Mouse (Mus musculus) testis, adult 2 months (tissue): Measurements from ENCODE around the gene Tmem79. TPM values are rescaled to one million over a fixed set of nuclear protein-coding genes. Genes with fewer than 3 reads are reported as not detected.
"Not testable (repeated sequence)": the region's sequence is repeated elsewhere in the genome, so short reads cannot be mapped to it uniquely, and the experiment has no call there.

ENCODE experiments used
- H3K27ac ChIP-seq: fragments of 200-500 bp; 2 replicates; pipeline ENCODE4 v1.5.1; 2012; ENCODE audit warnings: low read depth, low read length; ENCODE audit not compliant: control insufficient read depth, insufficient read depth
- H3K27me3 ChIP-seq: fragments of 200-500 bp; 2 replicates; pipeline ENCODE4 v1.6.1; 2012; ENCODE audit warnings: mild to moderate bottlenecking, low read length, moderate library complexity; ENCODE audit not compliant: control insufficient read depth, insufficient read depth
- H3K36me3 ChIP-seq: fragments of 200-500 bp; 2 replicates; pipeline ENCODE4 v1.6.1; 2012; ENCODE audit warnings: mild to moderate bottlenecking, low read length; ENCODE audit not compliant: control insufficient read depth, insufficient read depth
- H3K4me1 ChIP-seq: fragments of 200-500 bp; 2 replicates; pipeline ENCODE4 v1.6.1; 2012; ENCODE audit warnings: low read length; ENCODE audit not compliant: control insufficient read depth, insufficient read depth
- H3K4me3 ChIP-seq: fragments of 200-500 bp; 2 replicates; pipeline ENCODE4 v1.5.1; 2012; ENCODE audit warnings: low read depth, mild to moderate bottlenecking, low read length, moderate library complexity, mixed read lengths; ENCODE audit not compliant: control insufficient read depth
- CTCF ChIP-seq: fragments of 200-500 bp; IDR thresholded peaks from 2 replicates; pipeline ENCODE4 v1.5.1; 2012; ENCODE audit warnings: low read depth, mild to moderate bottlenecking, inconsistent platforms, low read length, moderate library complexity; ENCODE audit not compliant: control insufficient read depth, insufficient read depth, insufficient replicate concordance
- POLR2A ChIP-seq: fragments of 200-500 bp; IDR thresholded peaks from 2 replicates; pipeline ENCODE4 v1.6.1; 2012; ENCODE audit warnings: low read depth, mild to moderate bottlenecking, inconsistent platforms, low read length, moderate library complexity; ENCODE audit not compliant: control insufficient read depth
- polyA plus RNA-seq: library from polyadenylated mRNA; depleted of rRNA; stranded (reverse); fragments of >200 nt; gene quantifications from 2 replicates; pipeline ENCODE4 v1.2.3, GENCODE M21; 2012

The Tmem79 gene
- polyA plus RNA-seq, 1 experiment = 9.5 TPM

- H3K4me1 ChIP-seq = peaks cover 3% of the 10 kb centered on the region
- H3K4me3 ChIP-seq = peak overlapping the region; percentile 96
- H3K27me3 ChIP-seq = no peaks in the 10 kb centered on the region
- TF ChIP-seq POLR2A (no peak), CTCF (no peak)
- H3K36me3 ChIP-seq = peaks cover 1% of the 10 kb centered on the region; the same call in 1 of the 2 replicates
- H3K27ac ChIP-seq = peak overlapping the region; percentile 100
Measured at GRCm38 (mm10) chr3:88297321-88297851, 38.6 kb downstream of the Tmem79 start.

- H3K4me1 ChIP-seq = peaks cover 3% of the 10 kb centered on the region
- no peaks in the 10 kb centered on the region for H3K27me3 ChIP-seq
- TF ChIP-seq CTCF = no peak
- TF ChIP-seq POLR2A = peak; percentile 89
- peaks cover 1% of the 10 kb centered on the region; the same call in 1 of the 2 replicates for H3K36me3 ChIP-seq
- H3K4me3 ChIP-seq = peak within 1 kb of the TSS; percentile 96
- peak within 1 kb of the TSS; percentile 100 for H3K27ac ChIP-seq
Measured at GRCm38 (mm10) chr3:88296561-88297318, 39.2 kb downstream of the Tmem79 start, which contains the start of the genes Tsacc and Cct3. TSS of gene Tsacc (minus strand) at chr3:88296999. TSS of gene Cct3 (plus strand) at chr3:88297116.

- Histone ChIP-seq H3K4me3 (peak overlapping the region; percentile 96), H3K27me3 (no peaks in the 10 kb centered on the region), H3K4me1 (peaks cover 3% of the 10 kb centered on the region), H3K27ac (peak overlapping the region; percentile 100), H3K36me3 (peaks cover 1% of the 10 kb centered on the region; the same call in 1 of the 2 replicates)
- TF ChIP-seq POLR2A (no peak), CTCF (no peak)
Measured at GRCm38 (mm10) chr3:88296110-88296560, 39.8 kb downstream of the Tmem79 start.

- not testable (repeated sequence) for H3K27ac ChIP-seq, H3K4me1 ChIP-seq, H3K36me3 ChIP-seq, H3K27me3 ChIP-seq
- H3K4me3 ChIP-seq = peak overlapping the region; percentile 96
Measured at GRCm38 (mm10) chr3:88295272-88295671, 40.7 kb downstream of the Tmem79 start.

- H3K4me3 ChIP-seq = no peak overlapping the region
- no peak for TF ChIP-seq POLR2A
- no peak overlapping the region for H3K27ac ChIP-seq
- no peaks in the 10 kb centered on the region for H3K4me1 ChIP-seq
- H3K27me3 ChIP-seq = no peaks in the 10 kb centered on the region
- peaks cover 1% of the 10 kb centered on the region; the same call in 1 of the 2 replicates for H3K36me3 ChIP-seq
Measured at GRCm38 (mm10) chr3:88291970-88292369, 44.0 kb downstream of the Tmem79 start.

GRCm38 (mm10) chr3:88288133-88288713 lies 47.7 kb downstream of the Tmem79 start:
- H3K4me1 ChIP-seq, H3K27ac ChIP-seq, H3K36me3 ChIP-seq, H3K4me3 ChIP-seq, H3K27me3 ChIP-seq: not testable (repeated sequence)

GRCm38 (mm10) chr3:88287110-88287509 lies 48.8 kb downstream of the Tmem79 start, which contains the start of gene Gm38392:
TSS of gene Gm38392 (minus strand) at chr3:88287210.
- no peaks in the 10 kb centered on the region for H3K27me3 ChIP-seq
- TF ChIP-seq CTCF (no peak), POLR2A (no peak)
- no peak within 1 kb of the TSS for H3K4me3 ChIP-seq
- no peak within 1 kb of the TSS for H3K27ac ChIP-seq
- H3K36me3 ChIP-seq = peaks cover 1% of the 10 kb centered on the region; the same call in 1 of the 2 replicates
- H3K4me1 ChIP-seq = no peaks in the 10 kb centered on the region

- not testable (repeated sequence) for H3K36me3 ChIP-seq, H3K27ac ChIP-seq, H3K27me3 ChIP-seq, H3K4me1 ChIP-seq, H3K4me3 ChIP-seq
Measured at GRCm38 (mm10) chr3:88285565-88285895, 50.4 kb downstream of the Tmem79 start.

GRCm38 (mm10) chr3:88284815-88285564 lies 51.0 kb downstream of the Tmem79 start:
- H3K4me1 ChIP-seq, H3K27ac ChIP-seq, H3K27me3 ChIP-seq, H3K36me3 ChIP-seq, H3K4me3 ChIP-seq: not testable (repeated sequence)

- H3K4me3 ChIP-seq, H3K27ac ChIP-seq, H3K27me3 ChIP-seq, H3K36me3 ChIP-seq, H3K4me1 ChIP-seq: not testable (repeated sequence)
Measured at GRCm38 (mm10) chr3:88281141-88281916, 54.6 kb downstream of the Tmem79 start.
